Mouse (Mus musculus): ENCODE results near the gene Map3k7cl. TPM values are rescaled to one million over a fixed set of nuclear protein-coding genes. Genes with fewer than 3 reads are reported as not detected.

Gene Map3k7cl
- 0.45 and 0.47 TPM in 2 replicates for polyA plus RNA-seq (2015; fragmentation: Nextera tagmentation; extraction: Ambion mirVana)

DNA sequence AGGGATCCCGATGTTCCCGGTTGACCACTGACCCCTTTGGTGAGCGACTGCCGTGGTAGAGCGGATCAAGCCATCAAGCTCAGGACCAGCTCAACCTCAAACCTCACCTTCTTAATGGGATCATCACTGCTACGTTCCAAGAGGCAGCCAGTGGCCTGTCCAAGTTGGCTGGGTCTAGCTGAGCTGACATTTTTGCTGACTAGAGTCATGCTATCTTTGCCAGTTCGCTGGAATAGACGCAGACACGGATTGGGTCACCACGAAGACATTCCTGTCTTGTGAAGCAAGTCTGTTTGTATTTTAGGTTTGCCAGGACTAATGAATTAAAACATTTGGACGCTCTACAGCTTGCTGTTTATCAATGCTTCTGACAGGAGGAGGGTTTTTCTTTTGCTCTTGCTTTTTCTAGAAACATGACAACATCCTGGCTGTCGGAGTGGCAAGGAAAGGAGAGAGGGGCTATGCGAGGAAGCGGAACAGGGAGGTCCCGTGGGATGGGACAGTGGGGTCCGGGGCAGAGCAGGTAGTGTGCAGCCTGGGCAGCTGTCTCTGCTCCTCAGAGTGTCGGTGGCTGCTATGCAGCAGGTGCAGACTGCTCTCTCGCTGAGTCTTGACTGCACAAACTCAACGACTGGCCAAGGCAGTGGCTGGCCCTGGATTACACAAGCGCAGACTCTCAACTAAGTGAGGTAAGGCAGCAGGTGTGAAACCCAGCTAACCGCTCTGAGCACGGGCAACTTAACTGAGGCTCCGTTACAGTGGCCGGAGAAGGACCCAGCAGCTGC lies at the start of gene Map3k7cl:
Gene Map3k7cl (plus strand): TSS at position 424 of the 785 bp plus-strand sequence.
- peak; percentile 89 for ATAC-seq (ENCODE audit: low FRiP score, low read depth)
- Histone ChIP-seq H3K9ac (no peak within 1 kb of the TSS), H3K9me3 (no peaks in the 10 kb centered on the region), H3K27ac (no peak within 1 kb of the TSS), H3K36me3 (no peaks in the 10 kb centered on the region), H3K27me3 (no peaks in the 10 kb centered on the region), H3K4me1 (no peaks in the 10 kb centered on the region), H3K4me2 (replicated peaks) (no peak within 1 kb of the TSS), H3K4me3 (no peak within 1 kb of the TSS)
- WGBS = 78% methylated on average over 24 of the region's 24 CpGs

DNA sequence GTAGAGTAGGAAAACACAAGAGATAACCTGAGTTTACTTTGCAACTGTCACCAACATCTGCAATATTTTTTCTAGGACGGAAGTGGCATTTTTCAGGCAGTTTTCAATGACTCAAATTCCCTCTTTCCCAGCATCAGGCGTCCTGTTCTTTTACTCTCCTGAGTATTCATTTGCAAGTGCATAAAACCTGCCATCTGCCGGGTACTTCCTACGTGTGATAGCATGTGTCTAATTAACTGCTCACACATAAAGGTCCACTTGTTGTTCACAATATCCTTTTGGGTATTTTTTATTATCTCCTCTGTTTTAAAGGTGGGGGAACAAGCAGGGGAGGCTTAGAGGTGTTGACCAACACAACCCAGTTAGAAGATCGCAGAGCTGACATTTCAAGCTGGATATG lies 41.4 kb upstream of the Map3k7cl start:
- no peaks in the 10 kb centered on the region for H3K4me1 ChIP-seq
- 46% methylated on average over 5 of the region's 5 CpGs for WGBS
- H3K9me3 ChIP-seq = no peaks in the 10 kb centered on the region
- H3K27me3 ChIP-seq = no peaks in the 10 kb centered on the region
- no peak overlapping the region for H3K27ac ChIP-seq
- H3K4me3 ChIP-seq = no peak overlapping the region
- no peak overlapping the region for H3K4me2 ChIP-seq (replicated peaks)
- ATAC-seq (ENCODE audit: low FRiP score, low read depth) = no peak
- no peaks in the 10 kb centered on the region for H3K36me3 ChIP-seq
- H3K9ac ChIP-seq = no peak overlapping the region

DNA sequence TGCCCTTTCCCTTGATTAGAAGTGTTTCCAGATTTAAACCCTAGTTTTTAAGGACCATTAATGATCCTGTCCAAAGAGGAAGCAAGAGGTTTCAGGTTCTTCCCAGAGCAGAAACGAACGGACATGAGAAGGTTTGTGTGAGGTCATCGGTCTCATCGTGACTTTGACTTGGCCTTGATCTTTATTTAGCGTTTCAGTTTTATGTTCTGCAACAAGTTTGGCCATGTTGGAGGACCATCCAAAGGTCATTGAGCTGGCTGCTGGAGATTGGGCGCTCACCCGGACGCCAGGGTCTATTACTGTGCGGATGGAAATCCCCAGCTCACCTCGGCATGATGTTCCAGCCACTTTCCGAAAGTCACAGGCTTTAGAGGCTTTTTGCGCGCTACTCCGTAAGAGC lies 40.8 kb upstream of the Map3k7cl start:
- no peak overlapping the region for H3K4me3 ChIP-seq
- 88% methylated on average over 14 of the region's 14 CpGs for WGBS
- no peak overlapping the region for H3K4me2 ChIP-seq (replicated peaks)
- H3K9ac ChIP-seq = no peak overlapping the region
- no peaks in the 10 kb centered on the region for H3K36me3 ChIP-seq
- no peaks in the 10 kb centered on the region for H3K9me3 ChIP-seq
- no peak for ATAC-seq (ENCODE audit: low FRiP score, low read depth)
- no peaks in the 10 kb centered on the region for H3K27me3 ChIP-seq
- no peaks in the 10 kb centered on the region for H3K4me1 ChIP-seq
- H3K27ac ChIP-seq = no peak overlapping the region

DNA sequence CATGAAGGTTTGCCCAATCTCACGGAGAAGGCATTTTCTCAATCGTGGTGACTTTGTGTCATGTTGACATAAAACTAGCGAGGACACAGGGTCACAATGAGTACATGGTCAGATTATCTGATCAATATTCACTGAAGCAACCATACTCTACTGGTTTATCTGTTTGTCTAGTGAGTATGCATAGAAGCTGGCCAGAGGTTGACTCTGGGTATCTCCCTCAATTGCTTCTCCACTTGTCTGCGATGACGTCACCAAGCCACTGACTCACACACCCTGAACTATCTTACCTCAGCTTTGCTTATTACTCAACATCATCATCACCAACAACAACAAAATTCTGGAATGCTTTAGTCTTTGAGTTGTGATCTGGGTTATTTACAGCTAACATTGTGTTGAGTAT lies 28.9 kb upstream of the Map3k7cl start:
- H3K4me2 ChIP-seq (replicated peaks) = no peak overlapping the region
- no peak for ATAC-seq (ENCODE audit: low FRiP score, low read depth)
- H3K9ac ChIP-seq = no peak overlapping the region
- 0 out of 2 replicates have a peak, but pooled peaks cover 6% of the 10 kb centered on the region for H3K4me1 ChIP-seq
- no peaks in the 10 kb centered on the region for H3K27me3 ChIP-seq
- WGBS = 88% methylated on average over 5 of the region's 5 CpGs
- H3K9me3 ChIP-seq = no peaks in the 10 kb centered on the region
- H3K36me3 ChIP-seq = no peaks in the 10 kb centered on the region
- no peak overlapping the region for H3K27ac ChIP-seq
- H3K4me3 ChIP-seq = no peak overlapping the region

DNA sequence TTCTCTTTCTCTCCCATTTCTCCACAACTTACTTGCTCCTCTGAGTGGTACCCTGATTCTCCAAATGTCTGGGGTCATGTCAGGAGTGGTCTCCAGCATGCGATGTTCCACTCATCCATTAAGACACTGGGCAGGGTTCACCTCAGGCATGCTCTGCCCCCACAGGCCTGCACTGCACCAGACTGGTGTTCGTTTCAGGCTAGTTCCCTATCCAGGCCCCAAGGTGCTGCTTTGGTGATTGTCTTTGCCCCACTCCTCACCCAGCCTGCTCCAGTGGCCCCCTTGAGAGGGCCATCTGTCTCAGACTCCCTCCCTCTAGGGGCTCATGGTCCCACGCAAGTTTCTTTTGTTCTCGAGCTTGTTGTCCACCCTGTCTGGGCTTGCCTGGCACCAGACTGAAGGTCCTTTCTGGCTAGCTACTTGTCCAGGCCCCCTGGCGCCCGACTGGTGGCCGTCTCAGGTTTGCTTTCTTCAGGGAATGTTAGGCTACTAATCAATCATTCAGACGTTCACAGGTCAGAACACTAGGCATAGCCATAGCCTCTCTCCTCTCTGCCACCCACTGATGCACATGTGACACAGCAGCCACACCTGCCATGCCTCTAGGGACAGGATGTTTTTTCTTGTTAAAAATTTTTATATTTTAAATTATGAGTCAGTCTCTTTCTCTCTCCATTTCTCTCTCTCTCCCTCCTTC lies 25.4 kb upstream of the Map3k7cl start:
- Histone ChIP-seq H3K9ac (no peak overlapping the region), H3K36me3 (no peaks in the 10 kb centered on the region), H3K27ac (no peak overlapping the region), H3K4me2 (replicated peaks) (no peak overlapping the region), H3K4me1 (0 out of 2 replicates have a peak, but pooled peaks cover 9% of the 10 kb centered on the region), H3K27me3 (no peaks in the 10 kb centered on the region), H3K4me3 (no peak overlapping the region), H3K9me3 (no peaks in the 10 kb centered on the region)
- no peak for ATAC-seq (ENCODE audit: low FRiP score, low read depth)
- WGBS = 52% methylated on average over 8 of the region's 8 CpGs

DNA sequence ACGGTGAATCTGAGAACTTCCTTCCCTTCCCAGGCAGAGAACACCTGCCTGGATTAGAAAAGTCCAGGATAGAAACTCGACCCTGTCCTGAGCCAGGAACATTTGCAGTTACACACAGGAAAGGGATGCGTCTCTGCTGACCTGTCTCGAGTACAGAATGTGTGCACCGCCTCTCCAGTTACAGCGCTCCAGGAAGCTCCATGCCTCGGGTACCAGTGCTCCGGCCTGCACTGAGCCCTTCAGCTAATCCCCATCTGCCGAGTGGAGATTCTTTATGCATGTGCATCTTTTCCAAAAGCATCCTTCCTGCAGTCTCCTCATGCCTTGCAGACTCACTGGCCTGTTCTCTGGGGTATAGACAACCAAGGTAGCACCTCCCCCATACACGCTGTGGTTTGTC lies 24.4 kb upstream of the Map3k7cl start:
- H3K4me1 ChIP-seq = 0 out of 2 replicates have a peak, but pooled peaks cover 9% of the 10 kb centered on the region
- no peaks in the 10 kb centered on the region for H3K27me3 ChIP-seq
- ATAC-seq (ENCODE audit: low FRiP score, low read depth) = no peak
- no peak overlapping the region for H3K4me3 ChIP-seq
- H3K4me2 ChIP-seq (replicated peaks) = no peak overlapping the region
- WGBS = 60% methylated on average over 10 of the region's 10 CpGs
- no peaks in the 10 kb centered on the region for H3K9me3 ChIP-seq
- H3K27ac ChIP-seq = no peak overlapping the region
- no peaks in the 10 kb centered on the region for H3K36me3 ChIP-seq
- H3K9ac ChIP-seq = no peak overlapping the region

DNA sequence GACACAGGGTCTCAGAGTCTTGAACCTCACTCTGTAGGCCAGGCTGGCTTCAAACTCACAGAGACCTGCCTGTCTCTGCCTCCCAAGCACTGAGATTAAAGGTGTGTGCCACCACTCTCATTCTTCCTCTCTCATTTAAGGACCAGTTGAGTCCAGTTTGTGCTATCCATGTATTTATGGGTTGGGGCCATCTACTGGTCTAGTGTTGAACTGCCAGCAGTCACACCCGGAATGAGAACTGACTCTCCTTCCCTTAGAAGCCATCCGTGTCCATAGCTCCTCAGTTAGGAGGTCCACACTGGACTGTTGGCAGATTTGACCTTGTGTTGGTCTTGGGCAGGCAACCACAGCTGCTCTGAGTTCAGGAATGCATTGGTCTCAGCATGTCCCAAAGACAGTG lies 4.8 kb upstream of the Map3k7cl start:
- no peak overlapping the region for H3K4me2 ChIP-seq (replicated peaks)
- H3K4me3 ChIP-seq = no peak overlapping the region
- no peak overlapping the region for H3K27ac ChIP-seq
- no peaks in the 10 kb centered on the region for H3K27me3 ChIP-seq
- H3K4me1 ChIP-seq = no peaks in the 10 kb centered on the region
- no peak overlapping the region for H3K9ac ChIP-seq
- no peaks in the 10 kb centered on the region for H3K36me3 ChIP-seq
- no peaks in the 10 kb centered on the region for H3K9me3 ChIP-seq
- no peak for ATAC-seq (ENCODE audit: low FRiP score, low read depth)
- whole genome bisulfite sequencing = 59% methylated on average over 2 of the region's 2 CpGs

DNA sequence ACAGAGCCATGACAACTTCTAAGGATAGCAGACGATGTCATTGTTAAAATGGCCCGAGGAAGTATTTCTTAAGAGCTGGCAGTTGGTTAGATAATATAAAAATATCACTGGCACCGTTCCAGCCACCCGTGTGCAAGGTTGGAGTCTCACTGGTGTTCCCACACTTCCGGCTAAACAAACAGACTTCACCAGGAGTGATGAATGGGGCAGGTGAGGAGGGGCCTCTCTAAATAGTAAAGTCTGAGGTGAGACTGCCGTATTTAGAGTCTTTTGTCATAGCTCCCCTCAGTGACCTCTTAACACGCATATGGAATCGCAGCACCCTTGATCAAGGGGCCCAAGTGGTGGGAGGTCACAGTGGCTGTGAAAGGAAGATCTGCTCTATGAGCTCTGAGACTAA lies 3.2 kb downstream of the Map3k7cl start:
- WGBS = 62% methylated on average over 8 of the region's 8 CpGs
- H3K4me3 ChIP-seq = no peak overlapping the region
- no peaks in the 10 kb centered on the region for H3K9me3 ChIP-seq
- ATAC-seq (ENCODE audit: low FRiP score, low read depth) = no peak
- H3K9ac ChIP-seq = no peak overlapping the region
- no peaks in the 10 kb centered on the region for H3K36me3 ChIP-seq
- no peaks in the 10 kb centered on the region for H3K27me3 ChIP-seq
- no peak overlapping the region for H3K4me2 ChIP-seq (replicated peaks)
- no peaks in the 10 kb centered on the region for H3K4me1 ChIP-seq
- no peak overlapping the region for H3K27ac ChIP-seq

DNA sequence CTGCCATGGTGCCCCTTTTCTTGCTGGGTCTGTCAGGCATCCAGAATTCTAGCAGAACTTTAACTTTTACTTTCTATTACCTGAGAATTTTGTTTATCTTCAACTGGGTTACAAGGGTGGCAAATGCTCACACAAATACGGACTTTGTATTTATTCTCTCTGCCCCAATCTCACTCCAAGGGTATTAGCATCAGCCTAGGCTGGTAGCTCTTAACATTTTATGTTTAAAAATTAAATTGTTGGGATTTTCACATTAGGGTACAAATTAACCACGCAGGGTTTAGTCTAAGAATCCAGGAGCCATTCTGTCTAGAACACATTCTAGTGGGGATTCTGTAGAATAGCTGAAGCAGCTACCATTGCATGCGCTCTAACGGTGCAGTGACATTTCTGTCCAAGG lies 8.4 kb downstream of the Map3k7cl start:
- H3K9ac ChIP-seq = no peak overlapping the region
- no peaks in the 10 kb centered on the region for H3K27me3 ChIP-seq
- H3K27ac ChIP-seq = no peak overlapping the region
- no peak overlapping the region for H3K4me3 ChIP-seq
- H3K36me3 ChIP-seq = no peaks in the 10 kb centered on the region
- no peak overlapping the region for H3K4me2 ChIP-seq (replicated peaks)
- WGBS = 81% methylated on average over 4 of the region's 4 CpGs
- no peaks in the 10 kb centered on the region for H3K9me3 ChIP-seq
- ATAC-seq (ENCODE audit: low FRiP score, low read depth) = no peak
- H3K4me1 ChIP-seq = no peaks in the 10 kb centered on the region

DNA sequence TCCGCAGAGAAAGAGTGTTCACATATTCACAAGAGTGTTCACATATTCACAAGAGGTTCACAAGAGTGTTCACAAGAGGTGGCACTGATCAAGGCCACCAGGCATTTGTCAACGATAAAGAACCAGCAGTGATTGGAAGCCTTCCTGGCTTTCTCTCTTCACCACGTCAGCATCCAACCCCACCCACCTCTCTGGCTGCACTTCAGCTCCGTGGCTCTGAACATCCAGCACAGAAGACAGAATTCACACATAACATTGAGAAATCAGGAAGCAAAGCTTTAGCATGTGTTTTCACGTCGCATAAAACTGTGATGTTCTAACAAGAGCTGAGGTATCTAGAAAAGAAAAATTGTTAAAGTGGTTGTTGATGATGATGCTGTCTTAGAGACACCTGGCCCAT lies 10.4 kb downstream of the Map3k7cl start:
- ATAC-seq (ENCODE audit: low FRiP score, low read depth) = no peak
- Histone ChIP-seq H3K9me3 (no peaks in the 10 kb centered on the region), H3K36me3 (no peaks in the 10 kb centered on the region), H3K27ac (no peak overlapping the region), H3K4me2 (replicated peaks) (no peak overlapping the region), H3K4me3 (no peak overlapping the region), H3K9ac (no peak overlapping the region), H3K27me3 (no peaks in the 10 kb centered on the region), H3K4me1 (no peaks in the 10 kb centered on the region)
- 77% methylated on average over 6 of the region's 6 CpGs for WGBS

DNA sequence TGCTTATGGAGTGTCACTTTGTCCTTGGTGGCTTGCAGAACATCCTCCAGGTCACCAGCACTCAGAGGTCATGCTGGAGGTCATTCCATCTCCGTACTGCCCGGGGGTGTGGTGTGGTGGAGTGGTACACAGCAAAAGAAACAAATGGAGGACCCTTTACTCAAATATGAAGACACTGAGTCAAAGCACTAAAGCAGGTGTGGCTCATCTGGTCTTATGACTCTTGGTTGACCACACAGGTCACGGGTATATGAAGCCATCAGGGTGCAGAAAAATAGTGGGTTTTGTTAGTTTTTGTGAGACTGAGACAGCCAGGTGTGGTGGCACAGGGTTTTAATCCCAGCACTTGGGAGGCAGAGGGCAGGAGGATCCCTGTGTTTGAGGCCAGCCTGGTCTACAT lies 11.4 kb downstream of the Map3k7cl start:
- H3K27ac ChIP-seq = no peak overlapping the region
- H3K4me1 ChIP-seq = no peaks in the 10 kb centered on the region
- no peaks in the 10 kb centered on the region for H3K9me3 ChIP-seq
- no peak; the same call in 1 of the 2 replicates for ATAC-seq (ENCODE audit: low FRiP score, low read depth)
- H3K9ac ChIP-seq = no peak overlapping the region
- H3K36me3 ChIP-seq = no peaks in the 10 kb centered on the region
- H3K27me3 ChIP-seq = no peaks in the 10 kb centered on the region
- H3K4me2 ChIP-seq (replicated peaks) = no peak overlapping the region
- H3K4me3 ChIP-seq = no peak overlapping the region
- WGBS = 76% methylated on average over 3 of the region's 3 CpGs

DNA sequence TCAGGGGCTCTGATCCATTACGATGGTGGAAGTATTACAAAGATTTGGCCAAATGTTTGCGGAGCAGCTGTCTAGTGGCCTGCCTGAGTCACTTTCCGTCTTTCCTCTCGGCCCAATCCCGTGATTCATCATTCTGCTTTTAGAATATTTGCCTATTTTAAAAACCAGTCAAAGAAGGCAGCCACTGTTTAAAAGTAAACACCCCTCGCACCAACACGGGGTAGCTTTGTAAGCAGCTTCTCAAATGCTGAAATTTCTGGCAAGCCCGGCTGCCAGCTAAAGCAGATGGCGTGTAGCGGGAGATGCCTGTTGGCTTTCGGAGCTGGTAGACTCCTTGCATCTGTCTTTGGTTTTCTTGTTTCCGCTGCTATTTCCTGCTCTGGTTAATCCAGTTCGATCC lies 14.4 kb downstream of the Map3k7cl start:
- no peak overlapping the region for H3K27ac ChIP-seq
- H3K4me2 ChIP-seq (replicated peaks) = no peak overlapping the region

More for the DNA sequence above, 14.4 kb downstream of the Map3k7cl start:
- no peaks in the 10 kb centered on the region for H3K36me3 ChIP-seq
- no peak for ATAC-seq (ENCODE audit: low FRiP score, low read depth)
- H3K27me3 ChIP-seq = no peaks in the 10 kb centered on the region
- H3K9ac ChIP-seq = no peak overlapping the region
- no peak overlapping the region for H3K4me3 ChIP-seq
- H3K4me1 ChIP-seq = no peaks in the 10 kb centered on the region
- WGBS = 66% methylated on average over 13 of the region's 13 CpGs
- H3K9me3 ChIP-seq = no peaks in the 10 kb centered on the region

All from limb, embryonic 13.5 days (tissue).